Mouse (Mus musculus) erythroblast, embryonic 14.5 days (primary cell): ENCODE data around the gene Ccdc149.

ENCODE experiments used
- GATA1 ChIP-seq: IDR thresholded peaks from 2 replicates; pipeline ENCODE4 v1.6.1; 2012; ENCODE audit warnings: low read length, inconsistent platforms, mixed read lengths
- TAL1 ChIP-seq: IDR thresholded peaks from 3 replicates; pipeline ENCODE4 v1.6.1; 2012; ENCODE audit warnings: low read length, inconsistent platforms, mixed read lengths

DNA sequence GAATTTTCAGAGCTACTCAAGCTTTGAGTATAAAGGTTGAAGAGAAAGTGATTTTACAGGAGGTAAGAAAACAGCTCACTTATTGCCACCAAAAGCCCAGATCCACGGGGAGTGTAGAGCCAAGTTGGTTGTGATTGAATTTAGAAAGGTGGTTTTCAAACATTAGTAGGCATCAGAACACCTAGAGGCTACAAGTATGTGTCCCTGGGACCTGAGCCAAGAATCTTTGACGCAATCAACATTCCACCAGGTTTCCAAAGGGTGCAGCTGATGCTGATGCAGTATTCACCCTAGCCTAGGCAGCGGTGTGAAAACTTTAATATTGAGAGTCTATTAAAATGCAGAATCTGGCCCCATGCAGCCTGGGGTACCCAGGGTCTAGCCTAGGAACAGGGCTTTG is 135.7 kb downstream of the Ccdc149 start:
- TF ChIP-seq GATA1 (no peak), TAL1 (no peak)
